Mouse (Mus musculus): ENCODE data around the gene Dnajc19.
"Not testable (repeated sequence)": the region's sequence is repeated elsewhere in the genome, so short reads cannot be mapped to it uniquely, and the experiment has no call there.

Dnajc19 gene

GRCm38 (mm10) chr3:34080900-34081662 is at the start of gene Dnajc19:
Dnajc19 (minus strand) TSS chr3:34081321.
- peak; percentile 92 for DNase-seq (ENCODE audit: low read depth)

- no peak for DNase-seq (ENCODE audit: low read depth)
These were observed 48.8 kb upstream of the Dnajc19 start for GRCm38 (mm10) chr3:34129957-34130356.

- DNase-seq (ENCODE audit: low read depth): no peak
These were observed 40.2 kb upstream of the Dnajc19 start for GRCm38 (mm10) chr3:34121311-34121710.

GRCm38 (mm10) chr3:34120791-34121190 is 39.7 kb upstream of the Dnajc19 start:
- DNase-seq (ENCODE audit: low read depth): no peak

GRCm38 (mm10) chr3:34119869-34120268 is 38.7 kb upstream of the Dnajc19 start:
- no peak for DNase-seq (ENCODE audit: low read depth)

GRCm38 (mm10) chr3:34115806-34116205 is 34.7 kb upstream of the Dnajc19 start:
- DNase-seq (ENCODE audit: low read depth): no peak

GRCm38 (mm10) chr3:34111941-34112685 is 31.0 kb upstream of the Dnajc19 start:
- no peak for DNase-seq (ENCODE audit: low read depth)

GRCm38 (mm10) chr3:34107631-34108030 is 26.5 kb upstream of the Dnajc19 start:
- DNase-seq (ENCODE audit: low read depth): no peak

GRCm38 (mm10) chr3:34106421-34106820 is 25.3 kb upstream of the Dnajc19 start:
- DNase-seq (ENCODE audit: low read depth): no peak

- no peak for DNase-seq (ENCODE audit: low read depth)
These were observed 23.0 kb upstream of the Dnajc19 start for GRCm38 (mm10) chr3:34103902-34104672.

- DNase-seq (ENCODE audit: low read depth): no peak
These were observed 21.8 kb upstream of the Dnajc19 start for GRCm38 (mm10) chr3:34102891-34103290.

- DNase-seq (ENCODE audit: low read depth): no peak
These were observed 2.5 kb upstream of the Dnajc19 start for GRCm38 (mm10) chr3:34083655-34084054.

GRCm38 (mm10) chr3:34081929-34082328 is 808 bp upstream of the Dnajc19 start:
- no peak for DNase-seq (ENCODE audit: low read depth)

GRCm38 (mm10) chr3:34076058-34076759 is 4.9 kb downstream of the Dnajc19 start:
- no peak for DNase-seq (ENCODE audit: low read depth)

- DNase-seq (ENCODE audit: low read depth): no peak
These were observed 8.4 kb downstream of the Dnajc19 start for GRCm38 (mm10) chr3:34072726-34073125.

- DNase-seq (ENCODE audit: low read depth): not testable (repeated sequence)
These were observed 12.2 kb downstream of the Dnajc19 start for GRCm38 (mm10) chr3:34068943-34069342.

GRCm38 (mm10) chr3:34062352-34062751 is 18.8 kb downstream of the Dnajc19 start:
- no peak for DNase-seq (ENCODE audit: low read depth)

- no peak for DNase-seq (ENCODE audit: low read depth)
These were observed 39.1 kb downstream of the Dnajc19 start for GRCm38 (mm10) chr3:34041990-34042389.

GRCm38 (mm10) chr3:34035706-34036105 is 45.4 kb downstream of the Dnajc19 start:
- DNase-seq (ENCODE audit: low read depth): no peak

GRCm38 (mm10) chr3:34034803-34035202 is 46.3 kb downstream of the Dnajc19 start:
- DNase-seq (ENCODE audit: low read depth): no peak

GRCm38 (mm10) chr3:34033720-34034364 is 47.3 kb downstream of the Dnajc19 start:
- peak; percentile 26 for DNase-seq (ENCODE audit: low read depth)

Data from naive thymus-derived CD4-positive, alpha-beta T cell, adult 2 months (primary cell).